Mouse (Mus musculus) bone marrow macrophage, adult 2 months (primary cell): ENCODE measurements around the gene Ak5.

Experiments used
- CTCF ChIP-seq: IDR thresholded peaks from 2 replicates; pipeline ENCODE4 v1.5.1; 2012; ENCODE audit warnings: low read depth, mild to moderate bottlenecking, low read length, moderate library complexity
- POLR2A ChIP-seq: IDR thresholded peaks from 2 replicates; pipeline ENCODE4 v1.6.1; 2012; ENCODE audit warnings: mild to moderate bottlenecking, low read depth, low read length, borderline replicate concordance

- no peak for TF ChIP-seq POLR2A
- no peak for TF ChIP-seq CTCF
Observed at GRCm38 (mm10) chr3:152705826-152706225, 37.7 kb upstream of the Ak5 start.
